Mouse (Mus musculus) kidney, embryonic 16.5 days (tissue): ENCODE measurements at regions not wholly inside any gene's neighbourhood (a gene's known extent, or its start where the extent isn't known, plus 50 kb on each side); places are given as distances from the start of the nearest gene placed in this dataset.

Experiments used
- ATAC-seq: fragments of 200-750 bp; cut with Nextera tagmentation; 2 replicates; pipeline ENCODE4 v1.8.0; 2017; ENCODE audit warnings: moderate TSS enrichment; ENCODE audit not compliant: low FRiP score, low TSS enrichment
- H3K27ac ChIP-seq: fragments of 300-500 bp; sonication (generic); 2 replicates; pipeline ENCODE4 v1.5.1; 2014; ENCODE audit warnings: low read length
- H3K27me3 ChIP-seq: fragments of 300-500 bp; sonication (generic); 2 replicates; pipeline ENCODE4 v1.6.1; 2014; ENCODE audit warnings: low read length, control low read depth, mixed read lengths; ENCODE audit not compliant: insufficient read depth
- H3K36me3 ChIP-seq: fragments of 300-500 bp; sonication (generic); 2 replicates; pipeline ENCODE4 v1.6.1; 2014; ENCODE audit warnings: low read length, control low read depth, mixed read lengths; ENCODE audit not compliant: insufficient read depth
- H3K4me1 ChIP-seq: fragments of 300-500 bp; sonication (generic); 2 replicates; pipeline ENCODE4 v1.6.1; 2014; ENCODE audit warnings: low read length, control low read depth, mixed read lengths; ENCODE audit not compliant: insufficient read depth
- H3K4me2 ChIP-seq: fragments of 300-500 bp; sonication (generic); replicated peaks from 2 replicates; pipeline ENCODE4 v1.6.1; 2014; ENCODE audit warnings: low read depth, low read length
- H3K4me3 ChIP-seq: fragments of 300-500 bp; sonication (generic); 2 replicates; pipeline ENCODE4 v1.5.1; 2014; ENCODE audit warnings: mild to moderate bottlenecking, low read length
- H3K9ac ChIP-seq: fragments of 300-500 bp; sonication (generic); replicated peaks from 2 replicates; pipeline ENCODE4 v1.6.1; 2014; ENCODE audit warnings: low read length
- H3K9me3 ChIP-seq: fragments of 300-500 bp; sonication (generic); 2 replicates; pipeline ENCODE4 v1.6.1; 2016; ENCODE audit warnings: low read length, control low read depth
- WGBS: fragments of 180-500 bp; shearing (Covaris S2); extraction: QIAGEN DNeasy Blood & Tissue Kit; methylation state at CpG from one replicate; pipeline ENCODE4 v1.1.7; 2014; 5-methylcytosine and 5-hydroxymethylcytosine counted together

DNA sequence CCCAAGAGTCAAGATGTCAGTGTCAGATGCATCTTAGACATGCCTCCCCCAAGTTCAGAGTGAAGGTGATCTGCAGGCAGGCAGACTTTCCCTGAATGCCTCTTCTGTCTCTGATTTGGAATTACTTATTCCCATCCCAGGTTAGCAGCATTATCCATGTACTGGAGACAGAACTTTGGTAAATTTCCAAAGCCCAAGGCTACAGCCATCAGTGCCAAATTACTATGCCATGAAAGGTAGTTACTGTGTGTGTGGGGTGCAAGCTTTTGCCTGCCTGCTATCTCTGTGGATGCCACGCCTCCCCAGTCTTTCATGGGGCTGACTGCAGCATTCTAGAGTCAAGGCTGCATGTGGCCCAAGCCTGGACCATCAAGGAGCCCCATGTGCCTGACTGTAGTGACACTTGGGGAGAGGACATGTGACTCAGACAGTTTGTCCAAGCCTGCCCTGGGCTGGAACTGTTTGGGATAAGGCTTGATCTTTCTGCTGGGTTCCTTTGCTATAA lies 196.2 kb downstream of the Kcnrg start:
- Histone ChIP-seq H3K36me3 (no peaks in the 10 kb centered on the region), H3K27me3 (no peaks in the 10 kb centered on the region), H3K4me1 (no peaks in the 10 kb centered on the region), H3K27ac (no peak overlapping the region), H3K4me2 (no peak overlapping the region), H3K4me3 (no peak overlapping the region), H3K9me3 (no peaks in the 10 kb centered on the region), H3K9ac (no peak overlapping the region)
- 63% methylated on average over 1 of the region's 1 CpGs for WGBS
- ATAC-seq: no peak

- Histone ChIP-seq H3K4me2 (no peak overlapping the region), H3K27ac (no peak overlapping the region), H3K9me3 (no peaks in the 10 kb centered on the region), H3K4me1 (0 out of 2 replicates have a peak, but pooled peaks cover 6% of the 10 kb centered on the region), H3K36me3 (no peaks in the 10 kb centered on the region), H3K9ac (no peak overlapping the region), H3K4me3 (no peak overlapping the region), H3K27me3 (no peaks in the 10 kb centered on the region)
- ATAC-seq: no peak
- 87% methylated on average over 2 of the region's 2 CpGs for WGBS
Observed at GRCm38 (mm10) chr14:61805433-61805832, 198.2 kb downstream of the Kcnrg start.

- 55% methylated on average over 9 of the region's 9 CpGs for WGBS
- H3K9me3 ChIP-seq: no peaks in the 10 kb centered on the region
- no peak overlapping the region for H3K4me2 ChIP-seq
- no peak overlapping the region for H3K9ac ChIP-seq
- 0 out of 2 replicates have a peak, but pooled peaks cover 6% of the 10 kb centered on the region for H3K4me1 ChIP-seq
- no peak overlapping the region for H3K4me3 ChIP-seq
- no peaks in the 10 kb centered on the region for H3K27me3 ChIP-seq
- no peaks in the 10 kb centered on the region for H3K36me3 ChIP-seq
- ATAC-seq: no peak
- H3K27ac ChIP-seq: no peak overlapping the region
Observed at GRCm38 (mm10) chr14:61808193-61808592, 200.9 kb downstream of the Kcnrg start.

DNA sequence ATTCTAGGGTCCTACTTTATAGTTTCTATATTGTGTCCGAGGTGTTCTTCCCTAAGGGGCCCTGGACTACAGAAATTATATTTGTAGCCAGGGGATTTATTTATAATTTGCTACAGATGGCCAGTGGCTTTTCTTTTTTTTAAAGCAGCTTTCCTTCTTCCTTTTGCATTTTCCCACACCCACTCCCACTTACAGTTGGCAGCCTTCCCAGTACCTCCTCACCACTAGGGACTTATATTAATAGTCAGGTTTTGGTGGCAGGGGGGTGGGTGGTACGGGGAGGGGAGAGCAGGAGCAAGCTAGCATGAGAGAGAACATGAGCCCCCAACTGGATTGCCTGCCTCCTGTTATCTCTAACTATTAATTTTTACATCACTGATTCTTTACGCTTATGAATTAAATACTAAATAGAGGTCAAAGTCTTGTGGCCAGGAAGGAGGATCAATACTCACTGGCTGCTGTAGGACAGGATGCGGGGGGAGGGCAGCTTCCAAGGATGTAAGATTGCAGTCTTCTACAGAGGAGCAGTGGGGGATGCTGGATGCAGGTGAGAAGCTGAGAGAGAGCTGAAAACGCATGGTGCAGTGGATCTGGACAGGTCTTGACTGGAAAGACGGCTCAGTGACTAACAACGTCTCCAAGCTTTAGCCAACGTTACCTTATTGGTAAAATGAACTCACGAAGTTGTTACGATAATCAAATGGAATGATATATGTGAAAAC lies 202.6 kb downstream of the Kcnrg start:
- 59% methylated on average over 10 of the region's 10 CpGs for WGBS
- Histone ChIP-seq H3K9ac (no peak overlapping the region), H3K4me2 (no peak overlapping the region), H3K4me3 (no peak overlapping the region), H3K27ac (no peak overlapping the region), H3K27me3 (no peaks in the 10 kb centered on the region), H3K4me1 (0 out of 2 replicates have a peak, but pooled peaks cover 6% of the 10 kb centered on the region), H3K9me3 (no peaks in the 10 kb centered on the region), H3K36me3 (no peaks in the 10 kb centered on the region)
- no peak for ATAC-seq

DNA sequence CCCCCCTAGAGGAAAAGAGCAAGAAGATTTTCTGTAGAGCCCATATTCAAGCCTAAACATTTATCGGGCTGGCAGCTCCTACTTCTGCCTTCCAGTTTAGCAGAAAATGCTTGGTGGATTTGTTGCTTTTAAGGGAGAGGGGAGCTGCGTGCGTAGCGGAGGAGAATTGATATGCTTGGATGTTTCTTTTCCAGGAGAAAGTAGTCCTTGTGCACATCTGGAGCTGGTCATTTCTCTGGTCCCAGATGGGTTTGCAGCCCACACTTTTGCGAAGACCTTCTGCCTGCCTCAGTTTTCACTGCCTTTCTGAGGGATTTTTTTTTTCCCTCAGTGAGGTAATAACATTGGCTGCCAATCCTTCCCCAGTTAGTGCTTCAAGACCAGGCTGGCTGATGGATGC lies 203.6 kb downstream of the Kcnrg start:
- 56% methylated on average over 5 of the region's 5 CpGs for WGBS

GRCm38 (mm10) chr14:61817711-61818110 lies 210.5 kb downstream of the Kcnrg start:
- Histone ChIP-seq H3K4me1 (peaks cover 18% of the 10 kb centered on the region), H3K9ac (no peak overlapping the region), H3K4me2 (no peak overlapping the region), H3K27ac (no peak overlapping the region), H3K36me3 (no peaks in the 10 kb centered on the region), H3K9me3 (no peaks in the 10 kb centered on the region), H3K27me3 (no peaks in the 10 kb centered on the region), H3K4me3 (no peak overlapping the region)
- 13% methylated on average over 11 of the region's 11 CpGs for WGBS
- no peak for ATAC-seq

More for the DNA sequence above, 203.6 kb downstream of the Kcnrg start:
- Histone ChIP-seq H3K36me3 (no peaks in the 10 kb centered on the region), H3K9ac (no peak overlapping the region), H3K4me1 (0 out of 2 replicates have a peak, but pooled peaks cover 6% of the 10 kb centered on the region), H3K27me3 (no peaks in the 10 kb centered on the region), H3K9me3 (no peaks in the 10 kb centered on the region), H3K4me3 (no peak overlapping the region), H3K4me2 (no peak overlapping the region), H3K27ac (no peak overlapping the region)
- ATAC-seq: no peak

GRCm38 (mm10) chr14:61818365-61818764 lies 211.1 kb downstream of the Kcnrg start:
- Histone ChIP-seq H3K27me3 (no peaks in the 10 kb centered on the region), H3K4me2 (no peak overlapping the region), H3K4me1 (peaks cover 18% of the 10 kb centered on the region), H3K9ac (no peak overlapping the region), H3K9me3 (no peaks in the 10 kb centered on the region), H3K4me3 (no peak overlapping the region), H3K27ac (no peak overlapping the region), H3K36me3 (no peaks in the 10 kb centered on the region)
- no peak for ATAC-seq
- WGBS: 88% methylated on average over 2 of the region's 2 CpGs

DNA sequence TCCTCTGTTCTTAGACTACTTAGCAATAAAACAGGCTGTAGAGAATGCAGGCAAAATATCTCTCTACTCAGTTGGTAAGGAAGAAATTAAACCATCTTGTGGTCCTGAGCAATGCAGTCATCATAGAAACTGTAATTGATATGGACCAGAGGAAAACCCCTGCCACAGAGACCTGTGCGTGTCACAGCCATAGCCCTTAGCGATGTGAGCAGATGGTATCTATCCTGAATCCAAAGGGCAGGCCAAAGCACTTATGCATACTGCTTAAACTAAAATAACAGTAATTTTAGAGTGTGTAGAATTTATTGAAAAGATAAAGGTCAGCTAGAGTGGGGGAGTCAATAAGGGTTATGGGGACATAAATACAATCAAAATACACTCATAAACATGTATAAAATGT lies 212.0 kb downstream of the Kcnrg start:
- no peak overlapping the region for H3K27ac ChIP-seq
- WGBS: 29% methylated on average over 2 of the region's 2 CpGs
- H3K4me3 ChIP-seq: no peak overlapping the region
- no peaks in the 10 kb centered on the region for H3K36me3 ChIP-seq
- H3K4me1 ChIP-seq: peaks cover 18% of the 10 kb centered on the region
- no peaks in the 10 kb centered on the region for H3K27me3 ChIP-seq
- H3K9ac ChIP-seq: no peak overlapping the region
- no peaks in the 10 kb centered on the region for H3K9me3 ChIP-seq
- no peak for ATAC-seq
- no peak overlapping the region for H3K4me2 ChIP-seq

GRCm38 (mm10) chr14:61834291-61834936 lies 227.2 kb downstream of the Kcnrg start:
- Histone ChIP-seq H3K9me3 (no peaks in the 10 kb centered on the region), H3K9ac (no peak overlapping the region), H3K36me3 (no peaks in the 10 kb centered on the region), H3K4me1 (peaks cover 6% of the 10 kb centered on the region; the same call in 1 of the 2 replicates), H3K4me3 (no peak overlapping the region), H3K27me3 (no peaks in the 10 kb centered on the region), H3K27ac (peak overlapping the region; percentile 3; the same call in 1 of the 2 replicates), H3K4me2 (0 out of 2 replicates have a peak overlapping the region, but pooled peaks have one; percentile 1)
- ATAC-seq: peak; percentile 76
- 31% methylated on average over 8 of the region's 8 CpGs for WGBS

DNA sequence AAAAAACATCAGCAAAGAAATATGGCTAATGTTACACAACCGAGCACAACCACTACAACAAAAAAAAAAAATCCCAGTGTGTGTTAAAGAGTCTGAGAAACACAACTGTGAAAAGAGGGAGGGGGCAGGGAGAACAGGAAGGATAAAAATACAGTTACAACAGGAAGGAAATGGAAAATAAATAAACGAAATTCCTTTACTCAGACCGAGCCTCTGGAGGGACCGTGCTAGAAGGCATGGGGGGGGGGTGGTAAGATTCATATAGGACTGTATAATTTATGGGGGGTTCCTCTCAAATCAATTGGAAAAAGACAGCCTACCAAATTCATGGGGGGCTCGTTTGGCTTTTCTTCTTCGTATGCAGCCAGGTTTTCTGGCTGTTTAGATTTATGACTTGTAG lies 228.5 kb downstream of the Kcnrg start:
- WGBS: 26% methylated on average over 6 of the region's 6 CpGs
- Histone ChIP-seq H3K27ac (peak overlapping the region; percentile 74), H3K36me3 (no peaks in the 10 kb centered on the region), H3K4me2 (no peak overlapping the region), H3K9me3 (no peaks in the 10 kb centered on the region), H3K4me3 (no peak overlapping the region), H3K27me3 (no peaks in the 10 kb centered on the region), H3K9ac (no peak overlapping the region), H3K4me1 (peaks cover 6% of the 10 kb centered on the region; the same call in 1 of the 2 replicates)
- ATAC-seq: peak; percentile 65
